Mouse (Mus musculus) left cerebral cortex, adult 6 months (tissue): Measurements from ENCODE around the gene Trim30c. TPM values are rescaled to one million over a fixed set of nuclear protein-coding genes. Genes with fewer than 3 reads are reported as not detected.

Source experiments
- long read RNA-seq, 2 experiments: library from polyadenylated mRNA; unstranded; transcript quantifications; one replicate each; pipeline ENCODE4 v2.0.0; 2019 to 2020
- polyA plus RNA-seq: library from polyadenylated mRNA; unstranded; fragments of <200 nt; fragmentation: Nextera tagmentation; gene quantifications from 2 replicates; pipeline ENCODE4 v1.2.3, GENCODE M21; 2021

Gene Trim30c
- polyA plus RNA-seq = not detected in 2 replicates
- long read RNA-seq, experiment 1 = 0 reads
- long read RNA-seq, experiment 2 = 0 reads

DNA sequence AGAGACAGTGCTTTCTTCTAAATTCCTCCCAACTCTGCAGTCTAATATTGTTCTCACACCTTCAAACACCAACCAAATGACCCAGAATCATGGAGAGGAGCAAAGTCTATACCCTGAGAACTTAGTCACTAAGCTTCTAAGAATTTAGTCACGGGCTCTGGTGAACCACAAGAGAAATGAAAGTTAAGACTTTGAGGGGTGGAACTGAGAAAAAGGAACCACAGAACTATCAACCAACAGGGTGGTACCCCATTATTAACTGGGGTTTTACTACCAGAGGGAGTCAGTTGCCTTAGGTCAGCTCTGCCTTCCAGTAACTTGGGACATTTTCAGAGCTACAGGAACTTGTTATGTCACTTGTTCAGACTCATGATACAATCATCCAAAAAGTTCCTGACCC lies at the start of gene Trim30c:
Gene Trim30c, minus strand, starts transcription at position 140 of the 400 bp plus-strand sequence.

DNA sequence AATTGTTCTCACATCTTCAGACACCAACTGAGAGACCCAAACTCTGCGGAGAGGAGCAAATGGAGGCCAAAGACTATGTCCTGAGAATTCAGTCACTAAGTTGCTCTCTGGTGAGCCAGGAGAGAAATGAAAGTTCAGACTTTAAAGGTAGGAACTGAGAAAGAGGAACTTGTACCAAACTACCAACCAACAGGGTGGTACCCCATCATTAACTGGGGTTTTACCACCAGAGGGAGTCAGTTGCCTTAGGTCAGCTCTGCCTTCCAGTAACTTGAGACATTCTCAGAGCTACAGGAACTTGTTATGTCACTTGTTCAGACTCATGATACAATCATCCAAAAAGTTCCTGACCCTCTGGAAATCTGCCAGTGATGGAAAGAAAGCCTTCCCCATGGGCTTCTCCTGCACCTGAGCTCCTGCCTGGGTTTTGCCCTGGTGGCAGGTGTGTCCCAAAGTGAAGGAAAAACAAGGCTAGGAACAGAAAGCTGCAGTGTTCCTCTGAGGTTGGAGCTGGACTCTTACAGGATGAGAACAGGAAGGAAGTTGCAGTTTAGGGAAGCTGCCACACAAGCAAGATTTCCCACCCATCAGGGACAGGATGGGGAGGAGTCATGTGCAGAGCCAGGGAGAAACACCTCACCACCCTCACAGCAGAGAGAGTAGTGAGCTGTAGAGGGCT lies 30.8 kb downstream of the Trim30c start, which contains the start of gene Trim30b:
Gene Trim30b, minus strand, starts transcription at position 149 of the 679 bp plus-strand sequence.

DNA sequence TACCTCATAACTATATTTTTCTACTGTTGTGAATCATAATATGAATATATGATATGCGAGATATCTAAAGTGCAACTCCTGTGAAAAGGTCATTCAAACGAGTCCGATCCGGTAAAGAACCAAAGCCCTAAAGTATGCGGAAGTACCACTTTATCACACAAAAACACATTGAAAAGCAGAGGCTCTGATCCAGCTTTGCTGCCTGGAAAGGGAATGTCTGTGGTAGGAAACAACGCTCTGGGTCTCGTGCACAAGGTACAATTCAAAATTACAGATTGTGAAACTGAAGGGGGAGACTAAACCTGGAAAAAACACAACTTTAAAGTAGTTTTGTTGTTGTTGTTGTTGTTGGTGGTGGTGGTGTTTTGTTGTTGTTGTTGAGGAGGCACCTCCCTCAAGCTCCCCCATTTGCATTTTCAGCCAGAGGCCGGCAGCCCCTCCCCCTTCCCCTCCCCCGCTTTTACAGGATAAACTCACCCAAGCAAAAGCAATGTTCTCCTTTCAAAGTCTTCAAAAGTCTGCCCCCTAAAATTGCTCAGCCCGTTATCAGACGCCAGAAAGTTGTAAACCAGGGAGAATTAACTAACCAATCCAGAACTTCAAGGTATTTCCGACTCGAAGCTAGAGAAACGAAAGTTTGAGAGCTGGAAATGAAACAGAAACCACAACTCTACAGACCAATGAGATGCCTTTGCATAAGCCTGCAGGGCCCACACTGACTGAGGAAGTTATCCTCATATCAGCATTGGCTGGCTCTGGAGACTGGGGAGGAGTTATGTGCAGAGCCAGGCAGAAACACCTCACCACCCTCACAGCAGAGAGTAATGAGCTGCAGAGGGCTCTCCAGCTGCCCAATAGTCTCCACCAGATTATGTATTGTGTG lies 47.7 kb downstream of the Trim30c start, which contains the start of gene Trim12c:
Gene Trim12c, minus strand, starts transcription at position 646 of the 883 bp plus-strand sequence.

Other genes with a start within 250 kb of the Trim30c start
- not detected in 2 replicates for gene Olfm5, start 236.0 kb downstream of the Trim30c start, polyA plus RNA-seq
- 0.04 and 0.09 TPM in 2 replicates for gene Olfr648, start 217.4 kb downstream of the Trim30c start, polyA plus RNA-seq
- gene Olfr649, start 204.9 kb downstream of the Trim30c start, polyA plus RNA-seq = not detected in 2 replicates
- 0.05 and 0.09 TPM in 2 replicates for gene Trim6, start 182.0 kb downstream of the Trim30c start, polyA plus RNA-seq
- 0.80 and 1.7 TPM in 2 replicates for gene Trim34a, start 156.4 kb downstream of the Trim30c start, polyA plus RNA-seq
- gene Trim5, start 112.7 kb downstream of the Trim30c start, polyA plus RNA-seq = 0.19 and 0.23 TPM in 2 replicates
- 1.8 and 3.3 TPM in 2 replicates for gene Trim12a, start 85.4 kb downstream of the Trim30c start, polyA plus RNA-seq
- not detected in 2 replicates for gene Trim34b, start 71.4 kb downstream of the Trim30c start, polyA plus RNA-seq
- 0.67 and 0.77 TPM in 2 replicates for gene Trim12c, start 47.5 kb downstream of the Trim30c start, polyA plus RNA-seq
- gene Trim30b, start 31.0 kb downstream of the Trim30c start, polyA plus RNA-seq = 0.05 TPM in 1 of 2 replicates, not detected in the other
- 0.59 and 0.65 TPM in 2 replicates for gene Trim30a, start 64.4 kb upstream of the Trim30c start, polyA plus RNA-seq
- 0.40 and 0.46 TPM in 2 replicates for gene Trim30d, start 107.0 kb upstream of the Trim30c start, polyA plus RNA-seq
- not detected in 2 replicates for gene Olfr651, start 149.3 kb upstream of the Trim30c start, polyA plus RNA-seq
- gene Olfr652, start 160.1 kb upstream of the Trim30c start, polyA plus RNA-seq = 0.04 TPM in 1 of 2 replicates, not detected in the other
- not detected in 2 replicates for gene Olfr653, start 176.5 kb upstream of the Trim30c start, polyA plus RNA-seq
- not detected in 2 replicates for gene Olfr654, start 186.2 kb upstream of the Trim30c start, polyA plus RNA-seq
- not detected in 2 replicates for gene Olfr655, start 200.9 kb upstream of the Trim30c start, polyA plus RNA-seq
- gene Olfr656, start 213.1 kb upstream of the Trim30c start, polyA plus RNA-seq = not detected in 2 replicates
- not detected in 2 replicates for gene Olfr657, start 224.0 kb upstream of the Trim30c start, polyA plus RNA-seq
- 0.09 and 0.13 TPM in 2 replicates for gene Olfr658, start 246.5 kb upstream of the Trim30c start, polyA plus RNA-seq